Mouse (Mus musculus): ENCODE data around the gene Drd4. TPM values are rescaled to one million over a fixed set of nuclear protein-coding genes. Genes with fewer than 3 reads are reported as not detected.

Drd4 gene
- polyA plus RNA-seq, 1 experiment from 2014 or later: 0.35 TPM

GRCm38 (mm10) chr7:141297926-141298650 is 6.3 kb downstream of the Drd4 start:
- peaks cover 14% of the 10 kb centered on the region for H3K36me3 ChIP-seq
- peaks cover 13% of the 10 kb centered on the region for H3K4me1 ChIP-seq (replicated peaks)
- H3K9me3 ChIP-seq: no peaks in the 10 kb centered on the region
- peaks cover 26% of the 10 kb centered on the region for H3K27me3 ChIP-seq (replicated peaks)
- 81% methylated on average over 3 of the region's 3 CpGs for WGBS
- no peak overlapping the region for H3K9ac ChIP-seq
- no peak overlapping the region for H3K4me3 ChIP-seq (replicated peaks)
- ATAC-seq: no peak
- no peak overlapping the region for H3K27ac ChIP-seq
- no peak overlapping the region for H3K4me2 ChIP-seq (replicated peaks)

- Histone ChIP-seq H3K4me3 (replicated peaks) (no peak overlapping the region), H3K9ac (no peak overlapping the region), H3K27me3 (replicated peaks) (peaks cover 15% of the 10 kb centered on the region), H3K36me3 (peaks cover 20% of the 10 kb centered on the region), H3K27ac (no peak overlapping the region), H3K4me1 (replicated peaks) (peaks cover 5% of the 10 kb centered on the region), H3K4me2 (replicated peaks) (no peak overlapping the region), H3K9me3 (no peaks in the 10 kb centered on the region)
- 94% methylated on average over 8 of the region's 8 CpGs for WGBS
- ATAC-seq: no peak
These were observed 7.4 kb downstream of the Drd4 start for GRCm38 (mm10) chr7:141299175-141299574.

- Histone ChIP-seq H3K4me3 (replicated peaks) (no peak overlapping the region), H3K27me3 (replicated peaks) (no peaks in the 10 kb centered on the region), H3K27ac (no peak overlapping the region), H3K9ac (no peak overlapping the region), H3K9me3 (no peaks in the 10 kb centered on the region; the same call in 1 of the 2 replicates), H3K4me2 (replicated peaks) (no peak overlapping the region), H3K36me3 (peaks cover 39% of the 10 kb centered on the region), H3K4me1 (replicated peaks) (no peaks in the 10 kb centered on the region)
- ATAC-seq: no peak
- 96% methylated on average over 9 of the region's 9 CpGs for WGBS
These were observed 9.6 kb downstream of the Drd4 start for GRCm38 (mm10) chr7:141301386-141301785.

GRCm38 (mm10) chr7:141302702-141303268 is 11.0 kb downstream of the Drd4 start:
- no peaks in the 10 kb centered on the region; the same call in 1 of the 2 replicates for H3K9me3 ChIP-seq
- no peak overlapping the region for H3K4me2 ChIP-seq (replicated peaks)
- ATAC-seq: no peak
- peaks cover 45% of the 10 kb centered on the region for H3K36me3 ChIP-seq
- H3K27me3 ChIP-seq (replicated peaks): no peaks in the 10 kb centered on the region
- H3K4me1 ChIP-seq (replicated peaks): no peaks in the 10 kb centered on the region
- H3K4me3 ChIP-seq (replicated peaks): no peak overlapping the region
- no peak overlapping the region for H3K27ac ChIP-seq
- 85% methylated on average over 1 of the region's 1 CpGs for WGBS
- no peak overlapping the region for H3K9ac ChIP-seq

- 84% methylated on average over 4 of the region's 4 CpGs for WGBS
- no peaks in the 10 kb centered on the region; the same call in 1 of the 2 replicates for H3K9me3 ChIP-seq
- no peaks in the 10 kb centered on the region for H3K4me1 ChIP-seq (replicated peaks)
- H3K4me2 ChIP-seq (replicated peaks): no peak overlapping the region
- peaks cover 61% of the 10 kb centered on the region for H3K36me3 ChIP-seq
- no peak overlapping the region for H3K27ac ChIP-seq
- H3K9ac ChIP-seq: no peak overlapping the region
- no peak for ATAC-seq
- H3K27me3 ChIP-seq (replicated peaks): no peaks in the 10 kb centered on the region
- no peak overlapping the region for H3K4me3 ChIP-seq (replicated peaks)
These were observed 12.7 kb downstream of the Drd4 start for GRCm38 (mm10) chr7:141304537-141304936.

DNA sequence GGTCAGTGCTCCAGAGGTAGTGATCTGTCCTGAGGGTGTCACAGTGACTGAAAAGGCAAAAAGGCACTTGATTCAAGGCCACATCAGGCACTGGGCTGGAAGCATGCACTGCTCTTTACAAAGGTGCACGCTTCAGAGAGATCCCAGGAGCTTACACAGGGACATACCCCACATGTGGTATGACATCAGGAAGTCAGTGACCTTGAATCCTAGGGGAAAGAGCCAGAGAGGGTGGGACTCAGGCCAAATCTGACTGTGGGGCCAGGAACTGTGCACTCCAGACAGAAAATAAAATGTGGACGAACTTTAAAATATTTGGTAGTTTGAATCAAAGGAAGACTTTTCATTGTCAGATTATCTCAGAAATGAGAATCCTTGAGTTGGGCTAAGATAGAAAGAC is 22.6 kb downstream of the Drd4 start:
- H3K36me3 ChIP-seq: peaks cover 63% of the 10 kb centered on the region
- H3K27me3 ChIP-seq (replicated peaks): no peaks in the 10 kb centered on the region
- H3K4me1 ChIP-seq (replicated peaks): no peaks in the 10 kb centered on the region
- ATAC-seq: no peak
- WGBS: 94% methylated on average over 2 of the region's 2 CpGs
- H3K4me3 ChIP-seq (replicated peaks): no peak overlapping the region
- H3K9me3 ChIP-seq: no peaks in the 10 kb centered on the region
- H3K27ac ChIP-seq: no peak overlapping the region
- no peak overlapping the region for H3K9ac ChIP-seq
- no peak overlapping the region for H3K4me2 ChIP-seq (replicated peaks)

- Histone ChIP-seq H3K4me1 (replicated peaks) (no peaks in the 10 kb centered on the region), H3K9ac (no peak overlapping the region), H3K9me3 (no peaks in the 10 kb centered on the region), H3K27me3 (replicated peaks) (no peaks in the 10 kb centered on the region), H3K4me3 (replicated peaks) (no peak overlapping the region), H3K27ac (no peak overlapping the region), H3K36me3 (peaks cover 62% of the 10 kb centered on the region), H3K4me2 (replicated peaks) (no peak overlapping the region)
- ATAC-seq: no peak
- 83% methylated on average over 8 of the region's 8 CpGs for WGBS
These were observed 23.3 kb downstream of the Drd4 start for GRCm38 (mm10) chr7:141315076-141315475.

GRCm38 (mm10) chr7:141315974-141316373 is 24.2 kb downstream of the Drd4 start:
- 74% methylated on average over 5 of the region's 5 CpGs for WGBS
- 0 out of 2 replicates have a peak, but pooled peaks have one; percentile 78 for ATAC-seq
- no peak overlapping the region for H3K9ac ChIP-seq
- H3K4me3 ChIP-seq (replicated peaks): no peak overlapping the region
- no peaks in the 10 kb centered on the region for H3K9me3 ChIP-seq
- H3K36me3 ChIP-seq: peaks cover 63% of the 10 kb centered on the region
- H3K27me3 ChIP-seq (replicated peaks): no peaks in the 10 kb centered on the region
- H3K4me1 ChIP-seq (replicated peaks): no peaks in the 10 kb centered on the region
- no peak overlapping the region for H3K4me2 ChIP-seq (replicated peaks)
- H3K27ac ChIP-seq: no peak overlapping the region

DNA sequence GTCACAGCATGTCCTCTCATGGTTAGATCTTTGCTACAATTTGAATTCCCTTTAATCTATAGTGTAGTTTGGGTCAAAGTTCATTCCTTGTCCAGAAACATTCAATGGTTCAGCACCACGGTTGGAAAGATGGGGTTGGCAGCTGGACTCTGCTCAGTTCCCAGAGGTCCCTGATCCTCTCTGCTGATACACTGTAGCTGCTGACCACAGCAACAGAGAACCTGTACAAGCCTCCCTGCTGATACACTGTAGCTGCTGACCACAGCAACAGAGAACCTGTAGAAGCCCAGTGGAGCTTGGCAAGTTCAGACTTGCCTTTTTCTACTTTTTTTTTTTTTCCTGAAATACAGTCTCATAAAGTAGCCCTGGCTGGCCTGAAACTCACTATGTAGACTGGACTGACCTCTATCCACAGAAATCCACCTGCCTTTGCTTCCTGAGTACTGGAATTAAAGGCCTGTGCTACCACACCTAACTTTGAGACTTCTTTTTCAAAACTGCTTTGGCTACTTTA is 25.9 kb downstream of the Drd4 start:
- Histone ChIP-seq H3K9ac (no peak overlapping the region), H3K4me1 (replicated peaks) (no peaks in the 10 kb centered on the region), H3K4me2 (replicated peaks) (no peak overlapping the region), H3K27me3 (replicated peaks) (no peaks in the 10 kb centered on the region), H3K4me3 (replicated peaks) (no peak overlapping the region), H3K36me3 (peaks cover 67% of the 10 kb centered on the region), H3K9me3 (no peaks in the 10 kb centered on the region), H3K27ac (no peak overlapping the region)
- ATAC-seq: peak; percentile 36; the same call in 1 of the 2 replicates
- WGBS: 90% methylated on average over 1 of the region's 1 CpGs

DNA sequence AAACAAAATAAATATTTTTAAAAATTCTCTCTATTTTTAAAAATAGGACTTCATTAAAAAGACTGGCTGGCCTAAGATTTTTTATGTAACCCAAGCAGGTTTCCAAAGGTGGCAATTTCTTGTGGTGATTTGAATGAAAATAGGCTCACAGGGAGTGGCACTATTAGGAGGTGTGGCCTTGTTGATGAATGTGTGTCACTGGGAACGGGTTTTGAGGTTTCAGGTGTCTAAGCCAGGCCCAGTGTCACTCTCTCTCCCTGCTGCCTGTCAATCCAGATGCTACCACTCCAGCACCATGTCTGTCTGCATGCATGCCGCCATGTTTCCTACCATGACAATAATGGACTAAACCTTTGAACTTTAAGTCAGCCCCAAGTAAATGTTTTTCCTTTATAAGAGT is 27.6 kb downstream of the Drd4 start:
- 79% methylated on average over 2 of the region's 2 CpGs for WGBS
- no peak overlapping the region for H3K4me2 ChIP-seq (replicated peaks)
- no peak overlapping the region for H3K9ac ChIP-seq
- no peaks in the 10 kb centered on the region for H3K4me1 ChIP-seq (replicated peaks)
- no peak overlapping the region for H3K4me3 ChIP-seq (replicated peaks)
- no peak overlapping the region for H3K27ac ChIP-seq
- H3K9me3 ChIP-seq: no peaks in the 10 kb centered on the region
- ATAC-seq: no peak
- H3K27me3 ChIP-seq (replicated peaks): no peaks in the 10 kb centered on the region
- peaks cover 61% of the 10 kb centered on the region for H3K36me3 ChIP-seq

- no peaks in the 10 kb centered on the region for H3K9me3 ChIP-seq
- H3K27ac ChIP-seq: no peak overlapping the region
- no peaks in the 10 kb centered on the region for H3K27me3 ChIP-seq (replicated peaks)
- peaks cover 24% of the 10 kb centered on the region for H3K4me1 ChIP-seq (replicated peaks)
- H3K4me2 ChIP-seq (replicated peaks): no peak overlapping the region
- ATAC-seq: no peak
- no peak overlapping the region for H3K9ac ChIP-seq
- H3K36me3 ChIP-seq: peaks cover 33% of the 10 kb centered on the region
- no peak overlapping the region for H3K4me3 ChIP-seq (replicated peaks)
- WGBS: 96% methylated on average over 1 of the region's 1 CpGs
These were observed 32.9 kb downstream of the Drd4 start for GRCm38 (mm10) chr7:141324686-141325085.

- 2% methylated on average over 35 of the region's 35 CpGs for WGBS
- Histone ChIP-seq H3K27ac (peak overlapping the region; percentile 96), H3K4me3 (replicated peaks) (peak overlapping the region; percentile 60), H3K9me3 (no peaks in the 10 kb centered on the region), H3K9ac (peak overlapping the region; percentile 85), H3K4me2 (replicated peaks) (peak overlapping the region; percentile 85), H3K27me3 (replicated peaks) (no peaks in the 10 kb centered on the region), H3K4me1 (replicated peaks) (peaks cover 25% of the 10 kb centered on the region), H3K36me3 (peaks cover 17% of the 10 kb centered on the region)
- peak; percentile 24 for ATAC-seq
These were observed 35.0 kb downstream of the Drd4 start for GRCm38 (mm10) chr7:141326546-141327446.

All from intestine, embryonic 15.5 days (tissue).